Mouse (Mus musculus) heart, adult 9 months (tissue): ENCODE measurements at regions not wholly inside any gene's neighbourhood (a gene's known extent, or its start where the extent isn't known, plus 50 kb on each side); places are given as distances from the start of the nearest gene placed in this dataset.

Experiments
- DNase-seq, 2 experiments: peaks; one replicate each; pipeline ENCODE4 v3.0.0; 2022; ENCODE audit warnings: low spot score in 2 of 2

- DNase-seq: no peak
Measured at GRCm38 (mm10) chr3:133750061-133750460, 205.1 kb upstream of the Tet2 start.

- DNase-seq: no peak
Measured at GRCm38 (mm10) chr3:133750606-133751005, 205.7 kb upstream of the Tet2 start.

DNA sequence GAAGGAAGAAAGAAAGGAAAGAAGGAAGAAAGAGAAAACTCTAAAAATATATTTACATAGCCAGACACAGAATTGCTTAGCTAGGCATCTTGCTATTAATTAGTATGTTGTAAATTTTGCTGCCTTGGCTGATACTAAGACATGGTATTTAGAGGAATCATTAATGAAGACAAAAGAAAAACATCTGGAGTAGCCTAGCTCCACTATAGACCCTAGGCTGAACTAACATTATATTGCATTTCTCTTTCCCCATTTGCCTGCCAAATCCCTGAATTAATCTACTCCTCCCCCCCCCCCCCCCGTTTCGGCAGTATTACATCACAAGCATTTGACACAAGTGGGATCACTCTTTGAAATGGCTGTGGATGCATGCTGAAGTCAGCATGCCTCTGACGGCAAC lies 206.1 kb upstream of the Tet2 start:
- DNase-seq: no peak

GRCm38 (mm10) chr3:133751565-133751964 lies 206.6 kb upstream of the Tet2 start:
- DNase-seq: no peak

DNA sequence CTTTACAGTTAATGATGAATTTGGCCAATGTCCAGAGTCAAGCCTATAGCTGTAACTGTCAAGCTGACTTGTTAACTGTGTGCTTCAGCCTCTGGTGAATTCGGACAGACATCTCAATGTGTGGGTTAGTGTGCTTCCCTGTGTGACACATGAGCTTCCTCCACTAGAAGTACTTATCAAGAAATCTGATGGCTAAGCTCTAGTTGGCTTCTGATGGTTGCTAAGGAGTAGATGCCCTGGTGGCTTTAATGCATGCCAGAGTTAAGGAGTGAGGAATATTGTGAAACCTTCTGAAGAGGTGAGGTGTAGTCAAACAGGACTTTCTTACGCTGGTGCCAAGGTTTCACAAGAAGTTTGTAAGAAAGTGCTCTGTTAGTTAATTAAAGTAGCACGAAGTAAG lies 208.1 kb upstream of the Tet2 start:
- no peak for DNase-seq

DNA sequence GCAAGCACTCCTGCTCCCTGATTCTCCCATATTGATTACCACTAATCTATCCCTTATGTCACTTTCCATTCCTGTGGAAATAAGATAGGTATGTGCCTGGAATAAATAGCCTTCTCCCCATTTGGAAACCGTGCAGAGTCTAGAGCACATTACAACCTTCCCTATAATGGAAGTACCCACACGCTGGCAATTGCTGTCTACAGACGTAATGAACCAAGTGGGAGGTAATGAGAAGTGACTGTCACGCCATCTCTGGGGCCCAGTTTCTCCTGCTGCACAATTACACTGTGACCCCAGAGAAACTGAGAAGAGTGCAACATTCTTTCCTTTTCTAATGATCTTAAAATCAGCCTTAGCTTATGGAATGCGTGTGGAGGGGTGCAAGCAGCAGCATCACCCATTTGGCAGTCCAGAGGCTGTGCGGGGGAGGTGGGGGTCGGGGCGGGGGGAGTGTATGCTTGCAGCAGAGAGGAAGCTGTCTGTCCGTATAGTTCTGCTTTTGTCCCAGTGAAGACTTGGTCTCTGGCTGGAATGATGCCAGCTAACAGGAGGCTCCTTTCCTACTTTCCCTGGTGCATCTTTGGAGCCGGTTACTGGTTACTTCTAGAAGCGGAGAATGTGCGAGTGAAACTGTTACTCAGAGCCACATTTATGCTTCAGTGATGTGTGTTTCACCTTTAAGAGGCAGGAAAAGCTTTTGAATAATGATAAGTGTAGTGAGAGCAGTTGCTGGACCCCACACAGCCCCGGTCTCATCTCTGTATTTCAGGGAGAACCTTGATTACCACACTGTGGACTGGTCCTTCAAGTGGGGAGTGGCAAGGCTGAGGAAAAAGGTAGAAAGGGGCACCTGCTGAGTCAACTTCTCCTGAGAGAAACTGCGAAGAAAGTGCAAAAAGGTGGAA lies 209.3 kb upstream of the Tet2 start:
- DNase-seq: no peak

DNA sequence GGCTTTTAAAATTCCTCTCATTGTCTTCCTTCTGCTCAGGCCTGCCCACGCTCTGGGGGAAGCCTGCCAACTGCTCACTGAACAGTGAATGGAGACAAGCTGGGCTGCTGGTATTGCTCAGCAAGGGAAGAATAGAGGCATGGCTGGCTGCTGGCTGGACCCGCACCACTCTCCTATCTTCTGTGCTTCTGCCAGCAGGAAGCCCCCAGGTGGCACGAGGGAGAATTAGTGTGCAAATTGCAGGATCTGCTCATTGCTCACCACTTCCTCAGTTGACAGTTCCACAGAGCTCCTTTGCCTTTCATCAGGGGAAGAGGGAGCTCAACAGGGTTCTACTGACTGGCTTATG lies 209.9 kb upstream of the Tet2 start:
- DNase-seq: no peak

GRCm38 (mm10) chr3:133757756-133758420 lies 212.9 kb upstream of the Tet2 start:
- peak in 1 of 2 experiments; percentile 4 for DNase-seq

GRCm38 (mm10) chr3:133758421-133758820 lies 213.5 kb upstream of the Tet2 start:
- no peak for DNase-seq

- no peak for DNase-seq
Measured at GRCm38 (mm10) chr3:133759611-133760010, 214.7 kb upstream of the Tet2 start.

DNA sequence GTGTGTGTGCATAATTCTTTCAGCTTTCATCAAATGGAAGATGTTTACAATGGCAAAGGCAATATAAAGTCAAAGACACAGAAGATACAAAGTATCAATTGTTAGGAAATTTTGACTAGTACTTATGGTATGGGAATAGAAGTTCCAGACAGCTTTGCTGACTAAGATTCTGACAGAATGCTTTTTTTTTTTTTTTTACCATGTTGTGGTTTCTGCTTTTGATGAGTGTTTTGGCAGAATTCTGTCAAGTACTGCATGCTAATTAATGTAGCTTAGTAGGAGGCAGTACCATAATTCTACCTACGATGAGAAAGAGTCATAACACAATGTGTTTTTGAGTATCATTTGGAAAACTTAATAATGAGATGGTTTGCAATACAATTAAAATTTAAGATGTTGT lies 215.3 kb upstream of the Tet2 start:
- DNase-seq: no peak

DNA sequence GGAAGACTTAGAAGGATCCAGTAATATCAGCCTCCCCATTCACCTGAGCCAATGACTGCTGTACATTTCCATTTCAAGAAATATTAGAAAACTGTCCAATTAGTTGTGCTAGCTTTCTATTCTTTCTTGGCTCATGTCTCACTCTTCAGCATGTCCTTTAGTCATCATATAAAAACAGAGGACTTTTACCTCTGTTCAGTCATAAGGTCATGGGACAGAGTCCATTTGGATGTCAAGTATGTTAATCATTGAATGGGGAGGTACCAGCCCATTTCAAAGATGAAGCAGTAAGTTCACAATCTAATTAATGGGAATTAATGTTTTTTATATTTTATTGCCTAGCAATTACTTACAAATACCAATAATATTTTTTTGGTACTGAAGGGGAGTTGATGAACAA lies 218.8 kb upstream of the Tet2 start:
- DNase-seq: no peak

DNA sequence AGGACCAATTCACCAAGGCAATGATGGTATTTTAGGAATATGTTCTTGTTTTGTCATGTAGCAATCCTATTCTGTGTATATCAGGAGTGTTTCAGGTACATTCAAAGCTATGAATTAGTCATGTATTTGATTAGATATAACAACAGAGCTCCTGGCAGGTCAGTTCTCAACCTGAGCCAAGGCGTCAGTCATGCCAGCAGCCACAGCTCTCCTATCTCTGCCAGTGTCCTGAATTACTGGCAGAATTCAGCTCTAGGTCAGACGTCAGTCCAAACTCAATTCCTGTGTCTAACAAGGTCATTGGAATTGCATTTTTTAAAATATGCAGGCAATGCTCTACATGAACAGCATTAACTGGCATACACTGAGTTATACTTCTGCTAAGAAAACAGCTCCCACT lies 228.6 kb upstream of the Tet2 start:
- peak; percentile 20 to 53 for DNase-seq

GRCm38 (mm10) chr3:133774229-133774628 lies 229.3 kb upstream of the Tet2 start:
- DNase-seq: no peak

DNA sequence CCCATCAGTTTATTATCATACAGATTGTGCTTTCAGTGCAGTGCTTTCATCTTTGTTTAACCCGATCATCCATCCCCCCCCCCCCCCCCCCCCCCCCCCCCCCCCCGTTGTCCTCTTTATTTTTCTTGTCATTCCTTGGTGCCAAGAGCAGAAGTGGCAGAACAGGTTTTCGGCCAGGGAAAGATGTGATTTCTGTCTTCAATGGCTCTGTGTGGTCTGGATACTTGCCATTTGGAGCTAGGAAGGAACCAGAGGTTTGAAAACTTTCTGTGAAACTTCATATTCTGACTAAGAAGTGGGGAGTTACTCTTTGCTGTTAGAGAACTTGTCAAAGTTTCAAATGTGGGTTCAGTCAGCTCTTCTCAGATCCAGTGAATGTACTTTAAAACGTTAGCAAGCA lies 231.1 kb upstream of the Tet2 start:
- no peak for DNase-seq

DNA sequence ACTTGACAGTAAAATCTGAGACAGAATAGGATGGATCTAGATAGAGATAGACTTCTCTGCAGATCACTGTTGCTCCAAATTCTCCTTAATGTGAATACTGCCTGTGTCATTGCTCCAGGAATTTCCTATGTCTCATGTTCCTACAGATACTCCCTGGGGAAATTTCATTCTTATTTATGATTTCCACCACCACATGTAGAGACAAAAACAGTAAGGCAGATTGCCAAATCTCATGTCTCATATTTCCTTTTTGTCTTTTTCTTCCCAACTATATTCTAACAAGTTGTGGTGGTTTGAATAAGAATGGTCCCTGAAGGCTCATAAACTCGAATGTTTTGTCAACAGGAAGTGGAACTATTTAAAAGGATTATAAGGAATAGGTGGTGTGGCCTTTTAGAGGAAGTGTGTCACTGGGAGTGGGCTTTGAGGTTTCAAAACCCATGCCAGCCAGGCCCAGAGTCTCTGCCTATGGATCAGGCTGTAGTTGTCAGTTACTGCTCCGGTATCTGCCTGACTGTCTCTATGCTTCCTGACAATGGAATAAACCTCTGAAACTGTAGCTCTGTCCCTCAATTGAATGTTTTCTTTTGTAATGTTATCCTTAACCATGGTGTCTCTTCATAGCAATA lies 234.3 kb upstream of the Tet2 start:
- no peak for DNase-seq

DNA sequence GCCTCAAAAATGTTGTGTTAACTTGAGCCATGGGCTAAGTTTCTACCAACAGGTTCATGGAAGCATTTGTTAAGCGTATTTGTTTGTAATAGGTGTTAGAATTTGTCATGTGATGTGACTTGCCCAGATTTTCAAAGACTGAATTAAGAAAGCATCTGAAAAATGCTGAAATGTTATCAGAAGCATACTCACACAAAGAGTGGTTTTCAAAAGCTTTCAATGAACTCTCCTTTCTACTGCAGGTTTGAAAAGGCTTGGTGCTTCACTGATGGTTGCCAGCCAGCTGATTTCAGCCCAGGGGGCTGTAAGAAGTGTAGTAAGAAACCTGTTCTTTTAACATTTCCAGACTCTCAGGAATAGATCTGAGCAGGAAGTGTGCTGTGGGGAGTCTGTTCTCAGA lies 238.1 kb upstream of the Tet2 start:
- DNase-seq: no peak

GRCm38 (mm10) chr3:133791361-133791760 lies 246.4 kb upstream of the Tet2 start:
- no peak for DNase-seq

- DNase-seq: no peak
Measured at GRCm38 (mm10) chr3:133809007-133809552, 264.1 kb upstream of the Tet2 start.

- DNase-seq: no peak
Measured at GRCm38 (mm10) chr3:133818966-133819700, 274.2 kb upstream of the Tet2 start.

DNA sequence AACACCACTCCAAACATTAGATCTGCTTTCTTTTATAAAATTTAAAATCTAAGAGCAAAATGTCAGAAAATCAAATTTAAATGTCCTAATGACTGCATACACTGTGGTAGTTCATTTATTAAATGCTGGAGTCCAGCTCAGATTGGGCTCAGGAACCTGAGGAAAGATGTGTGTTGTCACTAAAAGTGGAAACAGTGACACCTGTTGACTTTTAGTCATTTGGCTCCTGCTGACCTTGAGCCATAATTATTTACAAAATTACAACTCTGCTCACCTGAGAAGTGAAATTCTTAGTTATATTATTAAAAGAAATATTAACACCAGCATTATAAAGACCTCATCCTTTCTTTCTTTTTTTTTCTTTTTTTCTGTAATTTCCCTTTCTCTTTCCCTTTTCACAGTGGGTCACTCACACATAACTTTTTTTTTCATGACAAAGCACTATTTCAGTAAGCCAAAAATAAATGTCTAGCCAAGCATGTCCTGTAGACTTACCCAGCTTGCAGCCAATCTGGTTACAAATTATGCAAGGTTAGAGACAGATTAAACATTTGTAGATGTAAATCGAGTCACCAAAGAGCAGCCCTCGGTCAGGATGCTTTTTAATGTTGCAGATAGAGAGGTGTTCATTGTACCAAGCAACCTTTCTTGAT lies 288.9 kb upstream of the Tet2 start:
- DNase-seq: no peak
